Mouse (Mus musculus): ENCODE results near the gene Snapc2. TPM values are rescaled to one million over a fixed set of nuclear protein-coding genes. Genes with fewer than 3 reads are reported as not detected.

Gene Snapc2
- polyA plus RNA-seq, 2 experiments: 11.5 to 14.1 TPM

GRCm38 (mm10) chr8:4211097-4211496 lies 41.8 kb upstream of the Snapc2 start:
- no peak for DNase-seq (ENCODE audit: low read depth in 3 of 3, low spot score in 3 of 3)
- Histone ChIP-seq H3K9ac (replicated peaks) (no peak overlapping the region), H3K27me3 (ENCODE audit: control insufficient read depth, insufficient read depth, low read length) (peaks cover 37% of the 10 kb centered on the region), H3K9me3 (ENCODE audit: control insufficient read depth, low read length) (no peaks in the 10 kb centered on the region), H3K27ac (no peak overlapping the region), H3K4me3 (ENCODE audit: insufficient read depth in 1 of 2, low read depth in 2 of 2, low read length in 2 of 2) (no peak overlapping the region), H3K4me1 (replicated peaks; ENCODE audit: control insufficient read depth in 2 of 2, insufficient read depth in 2 of 2, low read length in 1 of 2) (peaks cover 0 to 10% of the 10 kb centered on the region in 2 experiments; a peak in 3 of 4 replicates), H3K36me3 (replicated peaks; ENCODE audit: control insufficient read depth, insufficient read depth, low read depth) (no peaks in the 10 kb centered on the region), H3K4me2 (ENCODE audit: low read depth) (no peak overlapping the region)
- ATAC-seq (ENCODE audit: insufficient read depth): no peak
- 58% methylated on average over 6 of the region's 6 CpGs for WGBS (ENCODE audit: insufficient replicate concordance)
- no peak for TF ChIP-seq CTCF (IDR thresholded peaks at IDR 0.05; ENCODE audit: low read depth)
- TF ChIP-seq EP300 (IDR thresholded peaks at IDR 0.05; ENCODE audit: low read depth): no peak

GRCm38 (mm10) chr8:4212809-4213209 lies 40.1 kb upstream of the Snapc2 start:
- no peak overlapping the region for H3K27ac ChIP-seq
- H3K9ac ChIP-seq (replicated peaks): no peak overlapping the region
- H3K4me2 ChIP-seq (ENCODE audit: low read depth): peak overlapping the region; percentile 65
- TF ChIP-seq EP300 (IDR thresholded peaks at IDR 0.05; ENCODE audit: low read depth) (no peak), CTCF (IDR thresholded peaks at IDR 0.05; ENCODE audit: low read depth) (no peak)
- H3K27me3 ChIP-seq (ENCODE audit: control insufficient read depth, insufficient read depth, low read length): peaks cover 44% of the 10 kb centered on the region
- peaks cover 0 to 10% of the 10 kb centered on the region in 2 experiments; a peak in 2 of 4 replicates for H3K4me1 ChIP-seq (replicated peaks; ENCODE audit: control insufficient read depth in 2 of 2, insufficient read depth in 2 of 2, low read length in 1 of 2)
- H3K36me3 ChIP-seq (replicated peaks; ENCODE audit: control insufficient read depth, insufficient read depth, low read depth): no peaks in the 10 kb centered on the region
- no peaks in the 10 kb centered on the region for H3K9me3 ChIP-seq (ENCODE audit: control insufficient read depth, low read length)
- 1% methylated on average over 25 of the region's 25 CpGs for WGBS (ENCODE audit: insufficient replicate concordance)
- no peak for DNase-seq (ENCODE audit: low read depth in 3 of 3, low spot score in 3 of 3)
- H3K4me3 ChIP-seq (ENCODE audit: insufficient read depth in 1 of 2, low read depth in 2 of 2, low read length in 2 of 2): peak overlapping the region; percentile 15 to 42; a peak in 3 of 4 replicates
- ATAC-seq (ENCODE audit: insufficient read depth): peak; percentile 21; the same call in 1 of the 2 replicates

GRCm38 (mm10) chr8:4213210-4214005 lies 39.5 kb upstream of the Snapc2 start:
- under 1% methylated on average over 18 of the region's 18 CpGs for WGBS (ENCODE audit: insufficient replicate concordance)
- no peaks in the 10 kb centered on the region for H3K9me3 ChIP-seq (ENCODE audit: control insufficient read depth, low read length)
- H3K4me1 ChIP-seq (replicated peaks; ENCODE audit: control insufficient read depth in 2 of 2, insufficient read depth in 2 of 2, low read length in 1 of 2): peaks cover 0 to 10% of the 10 kb centered on the region in 2 experiments; a peak in 2 of 4 replicates
- H3K27ac ChIP-seq: no peak overlapping the region
- H3K27me3 ChIP-seq (ENCODE audit: control insufficient read depth, insufficient read depth, low read length): peaks cover 49% of the 10 kb centered on the region
- H3K9ac ChIP-seq (replicated peaks): no peak overlapping the region; the same call in 1 of the 2 replicates
- peak overlapping the region; percentile 65 for H3K4me2 ChIP-seq (ENCODE audit: low read depth)
- H3K36me3 ChIP-seq (replicated peaks; ENCODE audit: control insufficient read depth, insufficient read depth, low read depth): no peaks in the 10 kb centered on the region
- H3K4me3 ChIP-seq (ENCODE audit: insufficient read depth in 1 of 2, low read depth in 2 of 2, low read length in 2 of 2): peak overlapping the region; percentile 42
- ATAC-seq (ENCODE audit: insufficient read depth) (peak; percentile 67), DNase-seq (ENCODE audit: low read depth in 3 of 3, low spot score in 3 of 3) (no peak)
- TF ChIP-seq CTCF (IDR thresholded peaks at IDR 0.05; ENCODE audit: low read depth) (no peak), EP300 (IDR thresholded peaks at IDR 0.05; ENCODE audit: low read depth) (no peak)

GRCm38 (mm10) chr8:4214006-4214980 lies 38.6 kb upstream of the Snapc2 start:
- H3K27ac ChIP-seq: no peak overlapping the region
- H3K4me3 ChIP-seq (ENCODE audit: insufficient read depth in 1 of 2, low read depth in 2 of 2, low read length in 2 of 2): peak overlapping the region; percentile 42
- ATAC-seq (ENCODE audit: insufficient read depth) (peak; percentile 69), DNase-seq (ENCODE audit: low read depth in 3 of 3, low spot score in 3 of 3) (peak in 2 of 3 experiments; percentile 32 to 52)
- WGBS (ENCODE audit: insufficient replicate concordance): 4% methylated on average over 33 of the region's 33 CpGs
- no peak for TF ChIP-seq EP300 (IDR thresholded peaks at IDR 0.05; ENCODE audit: low read depth)
- TF ChIP-seq CTCF (IDR thresholded peaks at IDR 0.05; ENCODE audit: low read depth): no peak
- no peaks in the 10 kb centered on the region for H3K9me3 ChIP-seq (ENCODE audit: control insufficient read depth, low read length)
- peaks cover 0 to 10% of the 10 kb centered on the region in 2 experiments; a peak in 2 of 4 replicates for H3K4me1 ChIP-seq (replicated peaks; ENCODE audit: control insufficient read depth in 2 of 2, insufficient read depth in 2 of 2, low read length in 1 of 2)
- H3K36me3 ChIP-seq (replicated peaks; ENCODE audit: control insufficient read depth, insufficient read depth, low read depth): no peaks in the 10 kb centered on the region
- no peak overlapping the region; the same call in 1 of the 2 replicates for H3K9ac ChIP-seq (replicated peaks)
- H3K4me2 ChIP-seq (ENCODE audit: low read depth): peak overlapping the region; percentile 65
- peaks cover 50% of the 10 kb centered on the region for H3K27me3 ChIP-seq (ENCODE audit: control insufficient read depth, insufficient read depth, low read length)

All from liver, embryonic 14.5 days (tissue).